Mouse (Mus musculus) megakaryocyte, adult 5-6 weeks (primary cell): Measurements from ENCODE around the gene Agxt. TPM values are rescaled to one million over a fixed set of nuclear protein-coding genes. Genes with fewer than 3 reads are reported as not detected.

Experiments used
- ATAC-seq: 2 replicates; pipeline ENCODE4 v1.8.0; 2016; ENCODE audit warnings: mild to moderate bottlenecking, inconsistent platforms; ENCODE audit not compliant: poor library complexity, severe bottlenecking
- total RNA-seq, 2 experiments: library from RNA; stranded (forward) in 1 of 2; stranded (reverse) in 1 of 2; fragments of 153-499, 151-499 nt in 1 of 2; fragments of 221-1000, 200-1000 nt in 1 of 2; gene quantifications; 2 replicates each; pipeline versions ENCODE4 v1.2.3 to v1.2.4; 2015 to 2017

The Agxt gene
- total RNA-seq, 2 experiments from 2014 or later, result not detected

GRCm38 (mm10) chr1:93144176-93144575, 9.1 kb downstream of the Agxt start:
- no peak for ATAC-seq

- ATAC-seq, result no peak
These were observed 16.0 kb downstream of the Agxt start for GRCm38 (mm10) chr1:93150907-93151661.

GRCm38 (mm10) chr1:93157566-93157965, 22.5 kb downstream of the Agxt start:
- ATAC-seq, result no peak

DNA sequence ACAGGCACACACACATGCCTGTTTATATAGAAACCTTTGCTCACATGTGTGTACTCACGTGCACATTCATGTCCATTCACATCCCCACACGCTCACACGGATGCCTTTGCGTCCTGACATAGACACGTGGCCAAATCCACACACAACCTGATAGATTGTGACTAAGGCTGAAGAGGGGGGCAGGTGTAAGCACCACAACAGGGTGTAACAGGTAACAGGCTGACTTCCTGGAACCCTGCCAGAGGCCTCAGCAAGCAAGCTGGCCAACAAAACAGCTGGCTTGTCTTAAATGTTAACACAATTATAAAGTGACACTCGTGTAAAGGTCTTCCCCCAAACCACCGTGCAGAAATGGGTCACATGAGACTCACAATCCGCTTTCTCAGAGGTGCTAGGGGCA, 23.9 kb downstream of the Agxt start:
- no peak for ATAC-seq

- ATAC-seq, result no peak
These were observed 24.8 kb downstream of the Agxt start for GRCm38 (mm10) chr1:93159566-93160500.

DNA sequence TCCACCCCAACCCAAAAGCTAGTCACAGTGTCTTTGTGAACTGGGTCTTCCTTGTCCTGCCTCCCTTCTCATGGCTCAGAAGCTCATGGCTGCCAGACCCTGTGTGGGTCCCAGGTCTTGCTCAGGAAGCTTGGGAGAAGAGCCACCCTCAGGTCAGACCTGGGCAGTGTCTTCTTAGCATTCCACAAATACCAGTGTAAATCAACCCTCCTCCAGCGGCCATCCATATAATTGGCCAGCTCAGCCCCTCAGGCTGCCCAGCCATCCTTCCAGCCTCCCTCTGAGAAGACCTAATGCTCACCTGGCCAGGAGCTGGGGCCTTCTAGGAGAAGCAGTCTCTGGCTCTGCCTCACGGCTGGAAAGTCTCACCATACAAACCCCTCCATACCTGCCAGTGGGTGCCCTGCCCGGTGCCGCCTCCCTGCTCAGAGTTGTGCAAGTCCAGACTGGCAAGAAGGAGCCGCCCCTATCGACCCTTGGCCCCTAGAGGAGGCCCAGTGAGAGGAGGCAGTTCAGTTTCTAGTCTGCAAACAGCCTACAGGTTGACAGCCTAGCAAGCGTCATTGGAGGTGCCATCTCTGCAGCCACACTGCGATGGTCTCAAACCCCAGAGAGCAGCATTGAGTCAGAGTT, 25.6 kb downstream of the Agxt start, which contains the start of gene 2310007B03Rik:
Gene 2310007B03Rik, minus strand, starts transcription at position 448 of the 633 bp plus-strand sequence.
- no peak for ATAC-seq

DNA sequence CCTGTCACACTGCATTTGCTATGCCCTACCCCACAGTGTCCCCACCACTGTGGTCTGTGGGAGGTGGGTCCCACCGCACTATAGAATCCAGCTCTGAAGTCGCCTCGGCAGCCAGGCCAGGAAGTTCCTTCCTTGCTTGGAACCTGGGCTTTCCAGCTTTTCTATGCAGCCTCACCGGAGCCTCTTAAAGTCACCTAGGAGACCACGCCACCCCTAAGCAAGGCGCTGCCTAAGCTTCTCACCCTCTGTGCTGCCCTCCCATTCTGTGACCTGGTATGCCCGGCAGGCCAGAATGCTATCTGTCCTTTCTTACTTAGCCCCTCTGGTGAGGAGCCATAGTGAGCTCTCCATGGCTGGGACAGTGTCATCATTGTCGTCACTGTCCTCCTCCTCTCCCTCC, 26.3 kb downstream of the Agxt start:
- no peak for ATAC-seq

DNA sequence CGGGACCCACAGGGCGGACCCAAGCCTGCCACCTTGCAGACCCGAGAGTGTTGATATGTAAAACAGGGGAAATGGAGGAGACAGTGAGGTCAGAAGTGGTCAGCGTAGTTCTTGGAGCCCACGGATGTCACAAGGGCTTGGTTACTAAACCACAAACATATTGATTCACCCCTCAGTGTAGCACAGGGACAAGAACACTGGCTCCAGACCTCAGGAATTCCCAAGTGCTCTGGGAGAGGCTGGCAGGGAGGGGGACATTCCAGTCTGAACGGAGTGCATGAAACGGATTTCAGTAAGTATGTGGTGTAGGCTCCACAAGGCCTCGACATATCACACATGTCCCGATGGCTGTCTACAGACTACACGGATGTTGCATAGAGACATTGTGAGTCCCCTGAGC, 26.9 kb downstream of the Agxt start:
- ATAC-seq, result no peak

DNA sequence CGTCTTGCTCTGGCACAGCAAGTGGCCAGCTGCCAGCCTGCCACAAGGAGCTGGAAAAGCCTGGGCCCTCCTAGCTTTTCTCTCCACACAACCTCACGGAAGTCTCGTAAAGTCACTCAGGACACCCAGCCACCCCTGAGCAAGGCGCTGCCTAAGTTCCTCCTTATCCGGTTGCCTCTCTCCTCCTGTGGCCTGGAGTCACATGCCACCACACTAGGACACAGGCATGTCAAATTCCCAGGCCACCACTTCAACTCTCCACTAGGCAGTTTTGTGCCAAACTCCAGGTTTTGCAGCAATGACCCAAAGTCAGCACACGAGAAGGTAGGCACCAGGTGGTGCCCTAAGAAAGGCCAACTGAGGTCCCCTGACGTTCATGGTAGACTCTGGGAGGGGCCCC, 27.5 kb downstream of the Agxt start:
- ATAC-seq, result no peak

GRCm38 (mm10) chr1:93165447-93165846, 30.4 kb downstream of the Agxt start:
- peak; percentile 65 for ATAC-seq

DNA sequence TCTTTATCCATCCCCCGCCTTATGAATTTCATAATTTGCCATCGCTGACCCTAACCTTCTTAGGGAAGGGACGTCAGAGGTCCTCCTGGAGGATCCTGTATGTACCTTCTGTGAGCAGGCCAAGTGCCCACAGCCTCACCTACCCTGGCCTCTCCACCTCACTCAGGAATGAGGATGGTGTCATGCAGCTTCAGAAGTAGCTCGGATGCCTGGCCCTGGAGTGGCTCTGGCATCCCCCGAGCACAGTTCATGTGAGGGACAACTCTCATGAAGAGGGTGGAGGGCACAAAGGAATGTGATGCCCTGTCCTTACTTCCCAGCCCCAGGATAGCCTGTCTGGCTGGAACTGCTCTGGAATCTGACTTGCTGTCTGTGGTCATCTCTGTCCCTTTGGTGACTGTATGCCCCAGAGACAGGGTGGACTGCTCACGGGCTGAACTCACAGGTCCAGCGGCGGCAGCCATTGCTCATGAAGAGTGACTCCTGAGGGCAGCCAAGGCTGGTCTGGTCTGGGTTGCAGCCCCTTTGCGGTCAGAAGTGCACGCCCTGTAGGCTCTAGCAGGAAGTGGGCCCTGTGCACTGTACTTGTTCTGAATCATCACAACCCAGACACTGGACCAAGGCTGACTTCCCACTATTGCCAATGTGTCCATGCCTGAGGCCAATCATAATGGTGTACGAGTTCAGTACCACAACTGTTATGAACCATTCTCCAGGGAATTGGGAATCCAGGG, 31.5 kb downstream of the Agxt start:
- ATAC-seq, result peak; percentile 56

GRCm38 (mm10) chr1:93168295-93168775, 33.3 kb downstream of the Agxt start, which contains the start of gene Crocc2:
TSS of gene Crocc2 (plus strand) at chr1:93168725.
- no peak for ATAC-seq

DNA sequence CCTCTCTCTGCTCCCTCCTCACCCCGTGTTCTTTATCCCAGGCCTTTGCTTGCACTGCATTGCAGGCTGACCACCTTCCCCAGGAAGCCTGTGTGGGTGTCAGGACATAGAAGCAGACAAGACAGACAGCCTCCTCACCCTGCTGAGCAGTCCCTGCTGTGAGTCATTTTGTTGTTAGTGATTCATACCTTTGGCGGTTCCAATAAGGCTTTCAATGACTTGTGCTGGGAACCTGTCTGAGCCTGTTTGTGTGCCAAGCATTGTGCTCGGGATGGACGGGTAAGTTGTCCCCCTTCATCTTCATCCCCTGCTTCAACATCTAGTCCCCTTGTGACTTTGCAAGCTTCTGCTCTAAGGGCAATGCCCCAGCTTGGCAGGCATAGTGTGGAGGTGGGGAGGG, 38.6 kb downstream of the Agxt start:
- no peak for ATAC-seq

- peak; percentile 83 for ATAC-seq
These were observed 39.4 kb downstream of the Agxt start for GRCm38 (mm10) chr1:93174399-93174798.

DNA sequence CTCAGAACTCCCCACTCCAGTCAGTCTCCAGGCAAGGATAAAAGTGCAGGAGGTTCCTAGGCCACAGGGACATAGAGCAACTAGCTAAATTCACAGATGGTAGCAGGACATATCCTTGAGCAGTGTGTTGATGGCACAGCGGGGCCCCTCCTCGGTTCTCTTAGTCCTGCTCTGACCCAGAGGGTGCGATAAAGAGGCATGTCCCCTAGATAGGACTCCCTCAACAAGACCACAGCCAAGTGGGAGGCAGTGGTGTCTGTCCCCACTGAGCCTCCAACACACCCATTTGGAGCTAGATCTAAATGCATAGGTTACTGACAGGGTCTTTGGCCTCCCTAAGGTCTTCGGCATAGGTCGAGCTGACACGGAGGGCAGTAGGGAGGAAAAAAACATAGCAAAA, 40.8 kb downstream of the Agxt start:
- no peak for ATAC-seq

GRCm38 (mm10) chr1:93176525-93177332, 41.7 kb downstream of the Agxt start:
- no peak for ATAC-seq

DNA sequence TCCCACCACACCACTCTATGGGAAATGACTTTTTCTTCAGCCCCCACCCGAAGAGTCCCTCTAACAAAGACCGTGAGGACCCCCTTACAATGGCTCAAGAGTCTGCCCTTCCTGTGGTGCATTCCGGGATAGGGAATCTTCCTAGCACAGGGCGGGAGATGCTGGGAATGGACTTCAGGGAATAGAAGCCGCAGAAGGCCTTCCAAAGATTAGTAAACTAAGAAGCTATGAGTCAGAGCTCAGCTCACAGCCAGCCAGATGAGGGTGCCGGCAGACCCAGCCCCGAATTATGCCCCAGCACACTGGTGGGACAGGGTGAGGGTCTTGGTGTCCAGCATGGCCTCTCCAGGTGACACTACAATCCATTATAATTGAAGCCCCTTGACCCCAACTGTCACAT, 47.2 kb downstream of the Agxt start:
- no peak for ATAC-seq

GRCm38 (mm10) chr1:93184071-93184828, 49.2 kb downstream of the Agxt start:
- ATAC-seq, result no peak
